Mouse (Mus musculus): Measurements from ENCODE around the gene Dusp27. TPM values are rescaled to one million over a fixed set of nuclear protein-coding genes. Genes with fewer than 3 reads are reported as not detected.

The Dusp27 gene
- 2.2 and 3.0 TPM in 2 replicates for polyA plus RNA-seq (2011; ENCODE audit: insufficient read length, low read depth, missing spikeins)

DNA sequence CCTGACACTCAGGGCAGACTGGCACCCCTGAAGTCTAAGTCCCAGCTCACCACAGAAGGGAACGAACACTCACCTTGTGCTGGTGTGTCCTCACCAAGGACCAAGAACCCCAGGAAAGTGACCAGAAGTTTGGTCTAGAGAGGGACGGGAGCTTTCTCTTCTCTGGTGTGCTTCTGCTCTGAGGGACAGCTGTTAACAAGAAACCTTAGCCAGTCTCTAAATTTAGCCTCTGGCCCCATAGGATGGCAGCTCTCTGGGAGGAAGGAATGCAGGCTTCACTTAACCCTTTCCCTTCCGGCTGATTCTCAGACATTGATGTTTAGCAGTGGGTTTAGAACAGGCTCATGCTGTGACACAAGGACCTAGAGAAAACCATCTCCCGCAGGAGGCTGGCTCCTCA lies at the start of gene Dusp27:
Dusp27 (minus strand) TSS at position 204 of the 400 bp plus-strand sequence.
- Histone ChIP-seq H3K4me3 (ENCODE audit: insufficient read depth, low read length) (no peak within 1 kb of the TSS), H3K4me1 (ENCODE audit: control insufficient read depth, insufficient read depth, low read length) (no peaks in the 10 kb centered on the region), H3K27ac (ENCODE audit: insufficient read depth, low read length) (no peak within 1 kb of the TSS)
- TF ChIP-seq POLR2A (IDR thresholded peaks at IDR 0.05; ENCODE audit: low read depth, low read length) (no peak), CTCF (IDR thresholded peaks at IDR 0.05; ENCODE audit: borderline replicate concordance, insufficient read depth, low read length) (no peak)

DNA sequence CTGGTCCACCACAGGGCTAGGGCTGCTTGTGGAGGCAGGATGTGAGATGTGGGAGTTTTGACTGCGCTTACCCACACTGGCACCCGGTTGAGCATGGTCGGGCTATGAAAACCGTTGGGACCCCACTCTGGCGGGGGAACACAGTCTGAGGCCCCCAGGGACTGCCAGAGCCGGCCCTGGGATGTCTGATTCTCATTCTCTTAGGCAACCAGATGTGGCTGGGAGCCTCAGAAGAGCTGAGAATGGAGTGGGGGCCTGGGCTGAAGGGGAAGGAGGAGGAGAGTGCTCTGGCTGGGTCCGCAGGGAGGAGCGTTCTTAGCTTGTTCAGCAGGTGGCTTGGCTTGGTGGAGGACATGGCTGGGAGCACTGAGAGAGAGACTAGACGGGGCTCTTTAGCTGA lies 45.9 kb upstream of the Dusp27 start:
- Histone ChIP-seq H3K4me1 (ENCODE audit: control insufficient read depth, insufficient read depth, low read length) (no peaks in the 10 kb centered on the region), H3K27ac (ENCODE audit: insufficient read depth, low read length) (no peak overlapping the region), H3K4me3 (ENCODE audit: insufficient read depth, low read length) (no peak overlapping the region)
- TF ChIP-seq CTCF (IDR thresholded peaks at IDR 0.05; ENCODE audit: borderline replicate concordance, insufficient read depth, low read length) (no peak), POLR2A (IDR thresholded peaks at IDR 0.05; ENCODE audit: low read depth, low read length) (no peak)

DNA sequence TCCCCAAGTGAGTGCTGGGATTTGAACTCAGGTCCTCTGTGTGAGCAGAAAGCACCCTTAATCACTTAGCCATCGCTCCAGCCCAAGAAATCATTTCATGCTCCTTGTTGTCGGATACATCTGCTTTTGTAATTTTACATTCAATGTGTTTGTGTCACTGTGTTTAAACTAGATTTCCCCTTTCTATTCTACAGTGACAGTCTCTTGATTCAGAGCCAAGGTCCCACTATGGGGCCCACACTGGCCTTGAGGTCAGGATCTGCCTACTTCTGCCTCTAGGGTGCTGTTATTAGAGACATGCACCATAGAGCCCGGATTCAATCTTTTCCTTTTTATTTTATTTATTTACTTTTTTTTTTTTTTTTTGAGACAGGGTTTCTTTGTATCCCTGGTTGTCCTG lies 45.3 kb upstream of the Dusp27 start:
- Histone ChIP-seq H3K4me3 (ENCODE audit: insufficient read depth, low read length) (no peak overlapping the region), H3K4me1 (ENCODE audit: control insufficient read depth, insufficient read depth, low read length) (no peaks in the 10 kb centered on the region), H3K27ac (ENCODE audit: insufficient read depth, low read length) (no peak overlapping the region)
- no peak for TF ChIP-seq POLR2A (IDR thresholded peaks at IDR 0.05; ENCODE audit: low read depth, low read length)
- TF ChIP-seq CTCF (IDR thresholded peaks at IDR 0.05; ENCODE audit: borderline replicate concordance, insufficient read depth, low read length) = no peak

DNA sequence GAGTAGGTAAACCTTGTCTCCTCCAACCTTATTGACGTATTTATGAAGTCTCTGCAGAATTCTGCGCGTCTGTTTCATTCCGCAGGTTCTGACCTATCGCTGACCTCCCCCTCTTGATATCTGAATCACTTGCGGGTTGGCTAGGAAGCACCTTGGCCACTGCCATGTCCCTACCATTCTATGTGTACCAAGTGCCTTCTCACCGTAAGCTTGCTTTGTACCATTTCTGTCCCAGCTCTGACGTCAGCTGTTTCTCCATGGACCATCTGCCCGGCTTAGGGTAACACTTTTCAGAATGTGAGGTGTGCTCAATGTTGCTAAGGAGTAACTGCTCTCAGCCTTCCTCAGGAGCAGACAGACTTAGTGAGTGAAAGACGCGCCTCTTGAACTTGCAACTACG lies 43.1 kb upstream of the Dusp27 start:
- Histone ChIP-seq H3K27ac (ENCODE audit: insufficient read depth, low read length) (no peak overlapping the region), H3K4me3 (ENCODE audit: insufficient read depth, low read length) (no peak overlapping the region), H3K4me1 (ENCODE audit: control insufficient read depth, insufficient read depth, low read length) (no peaks in the 10 kb centered on the region)
- TF ChIP-seq POLR2A (IDR thresholded peaks at IDR 0.05; ENCODE audit: low read depth, low read length) (no peak), CTCF (IDR thresholded peaks at IDR 0.05; ENCODE audit: borderline replicate concordance, insufficient read depth, low read length) (no peak)

DNA sequence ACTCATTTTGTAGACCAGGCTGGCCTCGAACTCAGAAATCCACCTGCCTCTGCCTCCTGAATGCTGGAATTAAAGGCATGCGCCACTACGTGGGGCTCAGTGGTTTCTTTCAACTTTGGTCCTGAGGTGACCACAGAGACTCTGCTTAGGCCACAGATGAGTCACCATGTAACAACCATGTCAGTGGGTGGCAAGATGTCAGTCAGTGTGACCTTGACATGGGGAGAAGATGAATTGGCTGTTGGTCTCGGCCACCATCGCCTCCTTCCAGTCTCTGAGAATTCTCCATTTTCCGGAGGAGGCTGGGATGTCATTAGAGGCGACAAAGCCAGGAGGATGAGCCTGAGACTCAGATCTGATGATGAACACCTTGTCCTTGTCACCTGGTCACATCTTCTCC lies 42.0 kb upstream of the Dusp27 start:
- H3K4me3 ChIP-seq (ENCODE audit: insufficient read depth, low read length) = no peak overlapping the region
- no peaks in the 10 kb centered on the region for H3K4me1 ChIP-seq (ENCODE audit: control insufficient read depth, insufficient read depth, low read length)
- TF ChIP-seq CTCF (IDR thresholded peaks at IDR 0.05; ENCODE audit: borderline replicate concordance, insufficient read depth, low read length) = no peak
- TF ChIP-seq POLR2A (IDR thresholded peaks at IDR 0.05; ENCODE audit: low read depth, low read length) = no peak
- H3K27ac ChIP-seq (ENCODE audit: insufficient read depth, low read length) = no peak overlapping the region

DNA sequence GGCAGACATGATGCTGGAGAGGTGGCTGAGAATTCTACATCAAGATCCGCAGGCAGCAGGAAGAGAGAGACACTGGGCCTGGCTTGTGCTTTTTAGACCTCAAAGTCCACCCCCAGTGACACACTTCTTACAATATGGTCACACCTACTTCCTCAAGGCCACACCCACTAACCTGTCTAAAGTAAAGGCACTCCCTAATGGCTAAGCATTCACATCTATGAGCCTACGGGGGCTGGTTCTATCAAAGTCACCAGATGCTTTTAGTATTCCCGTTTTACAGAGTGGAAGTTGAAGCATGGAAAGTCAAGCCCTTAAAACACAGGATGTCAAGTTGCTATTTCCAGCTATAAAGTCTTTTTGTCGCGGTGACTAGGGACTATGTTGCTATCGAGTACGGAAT lies 40.3 kb upstream of the Dusp27 start:
- Histone ChIP-seq H3K4me3 (ENCODE audit: insufficient read depth, low read length) (no peak overlapping the region), H3K27ac (ENCODE audit: insufficient read depth, low read length) (no peak overlapping the region), H3K4me1 (ENCODE audit: control insufficient read depth, insufficient read depth, low read length) (no peaks in the 10 kb centered on the region)
- TF ChIP-seq CTCF (IDR thresholded peaks at IDR 0.05; ENCODE audit: borderline replicate concordance, insufficient read depth, low read length) (no peak), POLR2A (IDR thresholded peaks at IDR 0.05; ENCODE audit: low read depth, low read length) (no peak)

DNA sequence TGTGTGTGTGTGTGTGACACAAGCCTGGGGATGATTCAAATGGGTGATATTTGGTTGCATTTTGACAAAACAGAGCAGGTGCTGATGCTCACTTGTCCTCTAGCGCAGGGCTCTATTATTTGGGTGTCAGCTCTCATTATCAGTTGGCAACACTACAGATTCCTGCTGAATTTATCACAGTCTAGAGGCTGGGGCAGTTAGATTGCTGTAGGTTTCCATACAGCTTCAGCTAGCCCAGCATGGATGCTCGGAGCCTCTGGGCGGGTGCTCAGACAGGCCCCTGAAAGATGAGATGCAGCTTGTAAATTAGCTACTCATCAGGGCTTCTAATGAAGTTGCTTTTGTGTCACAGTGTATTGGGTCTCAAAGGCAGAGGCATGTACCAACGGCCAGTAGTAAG lies 39.7 kb upstream of the Dusp27 start:
- Histone ChIP-seq H3K27ac (ENCODE audit: insufficient read depth, low read length) (no peak overlapping the region), H3K4me3 (ENCODE audit: insufficient read depth, low read length) (no peak overlapping the region), H3K4me1 (ENCODE audit: control insufficient read depth, insufficient read depth, low read length) (no peaks in the 10 kb centered on the region)
- TF ChIP-seq CTCF (IDR thresholded peaks at IDR 0.05; ENCODE audit: borderline replicate concordance, insufficient read depth, low read length) = no peak
- TF ChIP-seq POLR2A (IDR thresholded peaks at IDR 0.05; ENCODE audit: low read depth, low read length) = no peak

DNA sequence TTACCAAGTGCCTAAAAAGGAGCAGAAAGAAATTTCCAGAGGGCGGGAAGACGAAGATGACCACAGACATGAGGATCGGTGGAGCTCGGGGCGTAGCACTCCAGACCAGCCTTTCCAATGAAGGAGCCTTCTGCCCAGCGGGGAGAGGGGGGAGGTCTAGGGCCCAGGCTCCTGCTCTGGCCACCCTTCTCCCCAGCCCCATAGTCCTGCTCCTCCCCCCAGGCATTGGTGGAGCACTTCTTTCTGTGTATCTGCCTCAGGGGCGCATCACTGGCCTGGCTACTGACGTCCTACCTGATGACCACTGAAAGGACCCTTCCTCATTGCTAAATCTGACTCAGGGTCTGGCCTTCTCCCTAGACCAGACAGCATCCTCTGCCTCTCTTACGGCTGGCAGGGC lies 37.4 kb upstream of the Dusp27 start:
- TF ChIP-seq CTCF (IDR thresholded peaks at IDR 0.05; ENCODE audit: borderline replicate concordance, insufficient read depth, low read length) (no peak), POLR2A (IDR thresholded peaks at IDR 0.05; ENCODE audit: low read depth, low read length) (no peak)
- Histone ChIP-seq H3K4me3 (ENCODE audit: insufficient read depth, low read length) (no peak overlapping the region), H3K4me1 (ENCODE audit: control insufficient read depth, insufficient read depth, low read length) (no peaks in the 10 kb centered on the region), H3K27ac (ENCODE audit: insufficient read depth, low read length) (no peak overlapping the region)

DNA sequence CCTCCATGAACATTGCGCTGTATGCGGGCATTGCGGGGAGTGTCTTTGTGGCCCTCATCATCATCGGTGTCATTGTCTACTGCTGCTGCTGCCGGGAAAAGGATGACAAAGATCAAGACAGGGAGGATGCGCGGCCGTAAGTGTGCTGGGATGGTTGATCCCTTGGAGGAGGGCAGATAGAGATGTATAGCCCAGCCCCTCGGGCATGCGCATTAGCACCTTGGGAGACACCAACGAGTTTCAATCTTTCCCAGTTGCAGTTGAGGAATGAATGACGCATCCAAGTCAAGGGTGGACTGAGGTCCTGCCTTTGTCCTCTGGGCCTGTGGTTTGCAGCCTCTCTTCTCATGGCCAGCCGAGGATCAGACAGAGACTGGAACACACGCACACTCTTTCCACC lies 36.9 kb upstream of the Dusp27 start:
- TF ChIP-seq POLR2A (IDR thresholded peaks at IDR 0.05; ENCODE audit: low read depth, low read length) (no peak), CTCF (IDR thresholded peaks at IDR 0.05; ENCODE audit: borderline replicate concordance, insufficient read depth, low read length) (no peak)
- no peak overlapping the region for H3K27ac ChIP-seq (ENCODE audit: insufficient read depth, low read length)
- no peak overlapping the region for H3K4me3 ChIP-seq (ENCODE audit: insufficient read depth, low read length)
- no peaks in the 10 kb centered on the region for H3K4me1 ChIP-seq (ENCODE audit: control insufficient read depth, insufficient read depth, low read length)

DNA sequence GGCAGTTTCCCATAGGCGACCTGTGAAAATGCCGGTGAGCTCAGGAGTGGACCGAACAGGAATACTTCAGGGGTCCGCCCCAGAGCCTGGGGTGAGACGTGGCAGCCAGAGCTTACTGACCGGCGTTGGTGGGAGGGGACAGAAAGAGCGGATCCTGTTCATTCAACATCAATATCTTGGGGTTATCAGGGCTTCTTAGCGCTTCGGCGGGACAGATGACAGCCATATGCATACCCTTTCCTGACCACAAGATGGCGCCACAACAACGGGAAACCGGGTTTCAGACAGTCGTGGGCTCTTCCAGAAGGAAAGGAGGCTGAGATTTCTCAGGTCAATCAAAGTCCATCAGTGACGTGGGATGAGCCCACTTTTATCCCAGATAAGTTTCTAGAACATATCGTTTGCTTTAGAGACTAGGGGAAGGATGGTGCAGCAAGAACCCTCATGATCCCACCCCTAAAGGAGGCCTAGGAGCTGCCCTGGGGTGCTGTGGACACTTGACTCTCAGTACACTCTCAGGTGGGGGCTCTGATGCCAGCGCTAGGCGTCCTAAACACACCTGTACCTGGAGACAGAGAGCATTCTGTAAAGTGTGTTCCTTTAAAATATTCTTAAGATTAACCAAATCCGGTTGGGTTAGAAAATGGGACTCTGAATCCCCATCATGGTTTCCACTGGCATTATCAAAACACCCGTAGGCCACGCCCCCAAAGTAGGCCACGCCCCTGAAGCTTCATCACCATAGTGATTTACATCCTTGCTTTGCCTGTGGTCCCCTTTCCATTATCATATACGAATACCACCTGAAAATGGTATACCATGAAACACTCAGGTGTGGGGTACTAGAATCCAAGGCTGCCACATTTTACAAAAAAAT lies 33.1 kb upstream of the Dusp27 start:
- Histone ChIP-seq H3K4me3 (ENCODE audit: insufficient read depth, low read length) (no peak overlapping the region), H3K27ac (ENCODE audit: insufficient read depth, low read length) (no peak overlapping the region), H3K4me1 (ENCODE audit: control insufficient read depth, insufficient read depth, low read length) (no peaks in the 10 kb centered on the region)
- TF ChIP-seq CTCF (IDR thresholded peaks at IDR 0.05; ENCODE audit: borderline replicate concordance, insufficient read depth, low read length) = peak; percentile 79; the same call in 1 of the 2 replicates
- TF ChIP-seq POLR2A (IDR thresholded peaks at IDR 0.05; ENCODE audit: low read depth, low read length) = no peak

All from embryonic fibroblast, embryonic 13.5 days (primary cell).